Mouse (Mus musculus) ZHBTc4 (cell line): ENCODE results near the gene Tanc1.

Experiments used
- DNase-seq: peaks from one replicate; pipeline ENCODE4 v3.0.0-alpha.2; 2011; ENCODE audit warnings: low read depth, low spot score

Tanc1 gene

GRCm38 (mm10) chr2:59717746-59718294 is 106.0 kb downstream of the Tanc1 start:
- no peak for DNase-seq

- no peak for DNase-seq
Observed at GRCm38 (mm10) chr2:59718601-59719416, 107.0 kb downstream of the Tanc1 start.

- no peak for DNase-seq
Observed at GRCm38 (mm10) chr2:59719831-59720230, 108.0 kb downstream of the Tanc1 start.

GRCm38 (mm10) chr2:59721119-59721518 is 109.3 kb downstream of the Tanc1 start:
- DNase-seq, result no peak

- no peak for DNase-seq
Observed at GRCm38 (mm10) chr2:59721758-59722157, 109.9 kb downstream of the Tanc1 start.

- DNase-seq, result peak; percentile 67
Observed at GRCm38 (mm10) chr2:59723311-59723710, 111.5 kb downstream of the Tanc1 start.

GRCm38 (mm10) chr2:59725518-59726185 is 113.8 kb downstream of the Tanc1 start:
- DNase-seq, result no peak

GRCm38 (mm10) chr2:59731831-59732230 is 120.0 kb downstream of the Tanc1 start:
- DNase-seq, result no peak

GRCm38 (mm10) chr2:59733410-59733809 is 121.6 kb downstream of the Tanc1 start:
- DNase-seq, result no peak

GRCm38 (mm10) chr2:59736401-59736898 is 124.6 kb downstream of the Tanc1 start:
- no peak for DNase-seq

- DNase-seq, result no peak
Observed at GRCm38 (mm10) chr2:59737368-59737767, 125.5 kb downstream of the Tanc1 start.

GRCm38 (mm10) chr2:59738356-59738755 is 126.5 kb downstream of the Tanc1 start:
- peak; percentile 76 for DNase-seq

GRCm38 (mm10) chr2:59739036-59739435 is 127.2 kb downstream of the Tanc1 start:
- no peak for DNase-seq

- no peak for DNase-seq
Observed at GRCm38 (mm10) chr2:59742500-59743116, 130.8 kb downstream of the Tanc1 start.

- DNase-seq, result peak; percentile 78
Observed at GRCm38 (mm10) chr2:59745428-59745827, 133.6 kb downstream of the Tanc1 start.

- peak; percentile 50 for DNase-seq
Observed at GRCm38 (mm10) chr2:59746070-59746469, 134.2 kb downstream of the Tanc1 start.

- DNase-seq, result no peak
Observed at GRCm38 (mm10) chr2:59747757-59748156, 135.9 kb downstream of the Tanc1 start.

GRCm38 (mm10) chr2:59749371-59749770 is 137.5 kb downstream of the Tanc1 start:
- DNase-seq, result no peak

- DNase-seq, result no peak
Observed at GRCm38 (mm10) chr2:59751172-59751571, 139.3 kb downstream of the Tanc1 start.

- no peak for DNase-seq
Observed at GRCm38 (mm10) chr2:59752148-59752547, 140.3 kb downstream of the Tanc1 start.

GRCm38 (mm10) chr2:59752766-59753165 is 140.9 kb downstream of the Tanc1 start:
- no peak for DNase-seq

GRCm38 (mm10) chr2:59756137-59756753 is 144.4 kb downstream of the Tanc1 start:
- peak; percentile 43 for DNase-seq
